Mouse (Mus musculus): Measurements from ENCODE around the gene Ate1.

DNA sequence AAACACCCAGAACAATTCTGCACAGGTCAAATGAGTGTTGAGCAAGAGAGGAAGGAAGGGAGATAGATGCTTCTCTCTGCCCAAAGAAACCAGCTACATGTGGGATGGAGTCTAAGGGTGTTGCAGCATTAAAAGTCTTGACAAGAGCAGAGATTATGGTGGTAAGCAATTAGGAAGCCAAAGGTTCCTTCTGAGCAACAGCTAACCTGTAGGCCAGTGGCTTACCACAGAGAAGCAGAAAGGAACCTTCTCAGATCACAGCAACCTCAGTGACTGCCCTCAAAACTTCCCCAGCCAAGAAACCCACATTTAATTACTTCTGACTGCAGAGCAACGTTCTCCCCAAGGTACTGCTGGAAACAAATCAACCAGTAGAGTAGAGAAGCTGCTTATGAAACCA, 18.7 kb downstream of the Ate1 start:
- no peak for TF ChIP-seq CTCF (IDR thresholded peaks at IDR 0.05; ENCODE audit: control insufficient read depth, insufficient read depth, low read length)
- no peak for TF ChIP-seq POLR2A (IDR thresholded peaks at IDR 0.05; ENCODE audit: borderline replicate concordance, control insufficient read depth, low read depth, low read length)
